Mouse (Mus musculus) midbrain, embryonic 11.5 days (tissue): ENCODE measurements around the gene Ano8. TPM values are rescaled to one million over a fixed set of nuclear protein-coding genes. Genes with fewer than 3 reads are reported as not detected.
"Not testable (repeated sequence)": the region's sequence is repeated elsewhere in the genome, so short reads cannot be mapped to it uniquely, and the experiment has no call there.

Experiments
- ATAC-seq: fragments of 200-750 bp; cut with Nextera tagmentation; 2 replicates; pipeline ENCODE4 v1.8.0; 2017; ENCODE audit warnings: moderate TSS enrichment, moderate library complexity; ENCODE audit not compliant: low FRiP score
- DNase-seq: peaks from one replicate; pipeline ENCODE4 v3.0.0; 2015; ENCODE audit warnings: low spot score; ENCODE audit errors: missing footprints
- H3K27ac ChIP-seq: fragments of 300-500 bp; sonication (generic); 2 replicates; pipeline ENCODE4 v1.5.1; 2014; ENCODE audit warnings: low read depth, low read length
- H3K27me3 ChIP-seq: fragments of 300-500 bp; sonication (generic); 2 replicates; pipeline ENCODE4 v1.6.1; 2014; ENCODE audit warnings: mild to moderate bottlenecking, low read length, moderate library complexity, mixed read lengths; ENCODE audit not compliant: control insufficient read depth, insufficient read depth
- H3K36me3 ChIP-seq: fragments of 300-500 bp; sonication (generic); 2 replicates; pipeline ENCODE4 v1.6.1; 2014; ENCODE audit warnings: mild to moderate bottlenecking, low read length, moderate library complexity, mixed read lengths; ENCODE audit not compliant: control insufficient read depth, insufficient read depth
- H3K4me1 ChIP-seq: fragments of 300-500 bp; sonication (generic); 2 replicates; pipeline ENCODE4 v1.6.1; 2014; ENCODE audit warnings: low read length; ENCODE audit not compliant: control insufficient read depth, insufficient read depth
- H3K4me2 ChIP-seq: fragments of 300-500 bp; sonication (generic); 2 replicates; pipeline ENCODE4 v1.6.1; 2014; ENCODE audit warnings: mild to moderate bottlenecking, moderate library complexity
- H3K4me3 ChIP-seq: fragments of 300-500 bp; sonication (generic); 2 replicates; pipeline ENCODE4 v1.5.1; 2014; ENCODE audit warnings: low read depth, low read length
- H3K9ac ChIP-seq: fragments of 300-500 bp; sonication (generic); 2 replicates; pipeline ENCODE4 v1.6.1; 2014; ENCODE audit warnings: low read length
- H3K9me3 ChIP-seq: fragments of 300-500 bp; sonication (generic); 2 replicates; pipeline ENCODE4 v1.6.1; 2016; ENCODE audit warnings: low read length; ENCODE audit not compliant: control insufficient read depth
- WGBS: fragments of 180-500 bp; shearing (Covaris S2); extraction: QIAGEN DNeasy Blood & Tissue Kit; methylation state at CpG from one replicate; pipeline ENCODE4 v1.1.7; 2014; 5-methylcytosine and 5-hydroxymethylcytosine counted together
- polyA plus RNA-seq: library from polyadenylated mRNA; unstranded; fragments of >200 nt; fragmentation: Nextera tagmentation; extraction: Ambion mirVana; gene quantifications from 2 replicates; pipeline ENCODE4 v1.2.1, GENCODE M21; 2014

Ano8 gene
- polyA plus RNA-seq, 1 experiment from 2014 or later: 4.0 TPM

DNA sequence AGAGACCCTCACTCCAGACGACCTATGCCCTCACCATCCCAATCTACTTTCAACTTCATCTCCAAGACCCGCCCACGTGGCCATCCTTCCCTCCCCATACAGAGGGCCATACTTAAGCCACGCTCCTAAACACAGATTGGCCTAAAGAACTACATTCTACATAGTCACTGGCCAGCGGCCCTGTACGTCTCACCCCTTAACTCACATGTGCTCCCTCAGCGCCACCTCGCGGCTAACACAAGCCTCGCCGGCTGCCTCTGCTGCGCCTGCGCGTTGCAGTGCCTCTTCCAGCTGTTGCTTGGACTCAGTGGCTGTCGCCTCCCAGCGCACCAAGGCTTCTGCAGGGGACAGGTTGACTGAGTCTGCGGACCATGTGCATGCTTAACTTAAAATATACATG lies 35.9 kb upstream of the Ano8 start:
- Histone ChIP-seq H3K9ac (no peak overlapping the region), H3K36me3 (no peaks in the 10 kb centered on the region), H3K9me3 (no peaks in the 10 kb centered on the region), H3K4me1 (peaks cover 7% of the 10 kb centered on the region), H3K4me2 (no peak overlapping the region), H3K4me3 (no peak overlapping the region), H3K27ac (no peak overlapping the region), H3K27me3 (peaks cover 24% of the 10 kb centered on the region)
- peak; percentile 83 for ATAC-seq
- 3% methylated on average over 17 of the region's 17 CpGs for WGBS
- DNase-seq: peak; percentile 100

DNA sequence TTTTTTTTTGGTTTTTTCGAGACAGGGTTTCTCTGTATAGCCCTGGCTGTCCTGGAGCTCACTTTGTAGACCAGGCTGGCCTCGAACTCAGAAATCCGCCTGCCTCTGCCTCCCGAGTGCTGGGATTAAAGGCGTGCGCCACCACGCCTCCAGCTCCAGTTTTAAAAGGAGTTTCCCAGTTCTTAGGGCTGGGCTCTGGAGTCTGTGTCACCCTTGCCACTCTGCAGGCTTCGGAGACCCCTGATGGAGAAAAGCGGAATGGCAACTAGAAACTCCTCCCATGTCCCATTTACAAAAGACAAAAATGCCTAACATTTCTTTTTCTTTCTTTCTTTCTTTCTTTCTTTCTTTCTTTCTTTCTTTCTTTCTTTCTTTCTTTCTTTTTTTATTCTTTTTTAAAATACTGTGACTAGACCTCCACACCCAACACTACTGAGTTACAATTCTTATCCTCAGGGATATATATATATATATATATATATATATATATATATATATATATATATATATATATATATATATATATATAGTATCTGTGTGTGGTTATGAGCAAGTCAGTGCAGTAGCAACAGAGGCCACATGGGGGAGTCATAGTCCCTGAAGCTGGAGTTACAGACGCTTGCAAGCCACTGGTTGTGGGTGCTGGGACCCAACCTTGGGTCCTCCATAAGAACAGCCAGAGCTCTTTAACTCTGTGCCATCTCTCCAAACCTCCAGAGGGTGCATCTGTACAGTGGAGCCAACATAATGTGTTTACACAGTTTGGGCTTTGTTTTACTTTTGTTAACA lies 33.5 kb upstream of the Ano8 start:
- not testable (repeated sequence) for H3K9ac ChIP-seq, ATAC-seq, H3K9me3 ChIP-seq, H3K4me1 ChIP-seq, H3K36me3 ChIP-seq, H3K27ac ChIP-seq, H3K4me3 ChIP-seq, H3K27me3 ChIP-seq, H3K4me2 ChIP-seq
- WGBS: 54% methylated on average over 9 of the region's 10 CpGs
- peak; percentile 97 for DNase-seq

- H3K9ac ChIP-seq: no peak overlapping the region
- no peak overlapping the region for H3K27ac ChIP-seq
- peaks cover 7% of the 10 kb centered on the region for H3K4me1 ChIP-seq
- no peak overlapping the region for H3K4me3 ChIP-seq
- DNase-seq (peak; percentile 88), ATAC-seq (no peak)
- 25% methylated on average over 6 of the region's 6 CpGs for WGBS
- H3K4me2 ChIP-seq: no peak overlapping the region
- no peaks in the 10 kb centered on the region for H3K36me3 ChIP-seq
- no peaks in the 10 kb centered on the region for H3K27me3 ChIP-seq
- H3K9me3 ChIP-seq: no peaks in the 10 kb centered on the region
Observed at GRCm38 (mm10) chr8:71516786-71517185, 31.0 kb upstream of the Ano8 start.

DNA sequence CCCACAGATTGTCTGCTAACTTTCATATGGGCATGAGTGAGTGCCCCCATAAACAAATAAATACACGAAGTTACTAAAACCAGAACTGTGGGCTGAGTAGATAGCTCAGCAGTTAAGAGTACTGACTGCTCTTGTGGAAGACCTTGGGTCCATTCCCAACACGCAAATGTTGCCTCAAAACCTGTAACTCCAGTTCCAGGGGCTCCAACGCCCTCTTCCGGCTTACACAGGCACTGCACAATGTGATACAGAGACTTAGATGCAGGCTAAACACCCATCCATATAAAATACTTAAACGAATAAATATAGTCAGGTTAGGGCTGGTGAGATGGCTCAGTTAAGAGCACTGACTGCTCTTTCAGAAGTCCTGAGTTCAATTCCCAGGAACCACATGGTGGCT lies 29.3 kb upstream of the Ano8 start:
- Histone ChIP-seq H3K27me3 (no peaks in the 10 kb centered on the region), H3K4me2 (no peak overlapping the region), H3K9ac (no peak overlapping the region), H3K9me3 (no peaks in the 10 kb centered on the region), H3K4me3 (no peak overlapping the region), H3K27ac (no peak overlapping the region), H3K4me1 (peaks cover 7% of the 10 kb centered on the region), H3K36me3 (no peaks in the 10 kb centered on the region)
- DNase-seq (no peak), ATAC-seq (no peak)
- WGBS: 70% methylated on average over 5 of the region's 5 CpGs

- ATAC-seq (no peak), DNase-seq (no peak)
- H3K27ac ChIP-seq: no peak overlapping the region
- no peak overlapping the region for H3K4me2 ChIP-seq
- H3K36me3 ChIP-seq: no peaks in the 10 kb centered on the region
- no peaks in the 10 kb centered on the region for H3K9me3 ChIP-seq
- H3K4me3 ChIP-seq: no peak overlapping the region
- H3K9ac ChIP-seq: no peak overlapping the region
- H3K4me1 ChIP-seq: peaks cover 7% of the 10 kb centered on the region
- WGBS: 76% methylated on average over 15 of the region's 15 CpGs
- H3K27me3 ChIP-seq: peaks cover 8% of the 10 kb centered on the region
Observed at GRCm38 (mm10) chr8:71513018-71513754, 27.4 kb upstream of the Ano8 start.

GRCm38 (mm10) chr8:71511644-71512043 lies 25.9 kb upstream of the Ano8 start, which contains the start of gene Plvap:
Gene Plvap (minus strand): TSS chr8:71511752.
- Histone ChIP-seq H3K36me3 (no peaks in the 10 kb centered on the region), H3K9me3 (no peaks in the 10 kb centered on the region), H3K4me3 (no peak within 1 kb of the TSS), H3K9ac (no peak within 1 kb of the TSS), H3K27ac (no peak within 1 kb of the TSS), H3K4me2 (no peak within 1 kb of the TSS), H3K27me3 (peaks cover 23% of the 10 kb centered on the region), H3K4me1 (peaks cover under 1% of the 10 kb centered on the region; the same call in 1 of the 2 replicates)
- 79% methylated on average over 14 of the region's 14 CpGs for WGBS
- DNase-seq (no peak), ATAC-seq (no peak)

- Histone ChIP-seq H3K9ac (no peak overlapping the region), H3K9me3 (no peaks in the 10 kb centered on the region), H3K27ac (no peak overlapping the region), H3K4me3 (no peak overlapping the region), H3K4me1 (no peaks in the 10 kb centered on the region), H3K4me2 (no peak overlapping the region), H3K36me3 (no peaks in the 10 kb centered on the region), H3K27me3 (peaks cover 32% of the 10 kb centered on the region)
- 76% methylated on average over 2 of the region's 2 CpGs for WGBS
- ATAC-seq (no peak), DNase-seq (no peak)
Observed at GRCm38 (mm10) chr8:71509316-71509715, 23.6 kb upstream of the Ano8 start.

GRCm38 (mm10) chr8:71507589-71508104 lies 21.9 kb upstream of the Ano8 start:
- peak; percentile 80 for ATAC-seq
- Histone ChIP-seq H3K36me3 (no peaks in the 10 kb centered on the region), H3K4me2 (peak overlapping the region; percentile 57), H3K4me3 (peak overlapping the region; percentile 31), H3K9ac (peak overlapping the region; percentile 16; the same call in 1 of the 2 replicates), H3K9me3 (no peaks in the 10 kb centered on the region), H3K27me3 (peaks cover 32% of the 10 kb centered on the region), H3K4me1 (no peaks in the 10 kb centered on the region), H3K27ac (no peak overlapping the region)
- peak; percentile 97 for DNase-seq
- under 1% methylated on average over 61 of the region's 61 CpGs for WGBS

DNA sequence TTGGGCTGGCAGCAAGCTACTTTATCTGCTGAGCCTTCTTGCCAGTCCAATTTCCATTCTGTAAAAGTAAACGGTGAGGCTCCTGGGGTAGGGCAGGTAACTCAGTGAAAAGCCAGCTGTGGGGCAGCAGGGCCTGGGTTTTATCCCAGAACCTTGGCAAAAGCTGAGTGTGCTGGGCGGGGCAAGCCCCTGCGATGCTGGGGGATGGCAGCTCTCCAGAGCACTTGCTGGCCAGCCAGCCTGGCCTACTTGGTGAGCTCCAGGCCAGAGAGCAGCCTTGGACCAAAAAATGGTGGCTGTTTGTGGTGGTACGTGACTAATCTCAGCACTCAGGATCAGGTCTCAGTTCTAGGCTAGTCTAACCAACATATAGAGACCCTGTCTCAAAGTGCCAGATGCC lies 20.2 kb upstream of the Ano8 start:
- Histone ChIP-seq H3K27ac (no peak overlapping the region), H3K4me3 (no peak overlapping the region), H3K4me2 (no peak overlapping the region), H3K4me1 (no peaks in the 10 kb centered on the region), H3K36me3 (no peaks in the 10 kb centered on the region), H3K9ac (no peak overlapping the region), H3K27me3 (peaks cover 32% of the 10 kb centered on the region), H3K9me3 (no peaks in the 10 kb centered on the region)
- ATAC-seq: no peak
- 76% methylated on average over 4 of the region's 4 CpGs for WGBS
- no peak for DNase-seq
